Mouse (Mus musculus) ES-Bruce4 (cell line): Measurements from ENCODE around the gene Gm49318.

Experiments used
- CTCF ChIP-seq: IDR thresholded peaks from one replicate; pipeline ENCODE4 v1.8.1; 2011; ENCODE audit warnings: low read depth, low read length
- POLR2A ChIP-seq: IDR thresholded peaks from one replicate; pipeline ENCODE4 v1.8.1; 2011; ENCODE audit warnings: low read length; ENCODE audit not compliant: insufficient read depth

DNA sequence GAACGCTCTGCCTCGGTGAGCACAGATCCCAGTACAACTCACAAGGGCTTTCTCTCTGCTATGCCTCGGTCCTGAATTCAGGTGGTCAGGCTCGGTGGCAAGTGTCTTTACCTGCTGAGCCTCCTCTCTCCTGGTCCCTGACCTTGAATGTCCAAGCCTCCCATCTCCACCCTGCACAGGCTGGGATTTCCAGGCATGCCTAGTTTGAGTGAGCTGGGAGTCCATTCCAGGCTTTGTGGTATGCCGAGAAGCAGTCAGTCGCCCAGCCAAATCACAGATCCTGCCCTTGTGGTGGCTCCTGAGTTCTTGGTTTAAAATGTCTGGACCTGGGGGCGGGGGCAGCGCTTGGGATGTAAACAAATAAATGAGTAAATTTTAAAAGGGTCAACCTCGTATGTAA is 23.7 kb downstream of the Gm49318 start:
- TF ChIP-seq CTCF (no peak), POLR2A (no peak)
